Mouse (Mus musculus) small intestine, adult 2 months (tissue): ENCODE measurements at regions not wholly inside any gene's neighbourhood (a gene's known extent, or its start where the extent isn't known, plus 50 kb on each side); places are given as distances from the start of the nearest gene placed in this dataset.

Source experiments
- CTCF ChIP-seq: fragments of 200-500 bp; IDR thresholded peaks from 2 replicates; pipeline ENCODE4 v1.5.1; 2012; ENCODE audit warnings: low read depth, mild to moderate bottlenecking, control low read depth, inconsistent platforms, low read length, moderate library complexity, mixed read lengths; ENCODE audit not compliant: insufficient replicate concordance, insufficient read length; ENCODE audit errors: extremely low read depth
- POLR2A ChIP-seq: fragments of 200-500 bp; IDR thresholded peaks from 2 replicates; pipeline ENCODE4 v1.6.1; 2012; ENCODE audit warnings: low read depth, mild to moderate bottlenecking, control low read depth, inconsistent platforms, low read length, moderate library complexity

GRCm38 (mm10) chr14:67174929-67175328 is 1165.9 kb upstream of the Gulo start:
- TF ChIP-seq POLR2A: no peak
- no peak for TF ChIP-seq CTCF
